Mouse (Mus musculus): Measurements from ENCODE around the gene Phc2.

GRCm38 (mm10) chr4:128782037-128782436 lies 127.5 kb downstream of the Phc2 start:
- TF ChIP-seq POLR2A (IDR thresholded peaks at IDR 0.05; ENCODE audit: borderline replicate concordance, extremely low read depth, insufficient read depth, insufficient read length, poor library complexity, severe bottlenecking) (no peak), CTCF (IDR thresholded peaks at IDR 0.05; ENCODE audit: borderline replicate concordance, extremely low read depth, insufficient read depth, insufficient read length) (no peak)
